Mouse (Mus musculus) E14TG2a.4 (cell line): ENCODE measurements around the gene Nfkbib.

Experiments
- CTCF ChIP-seq: conservative IDR thresholded peaks from 2 replicates; pipeline ENCODE4 v1.5.1; 2014; ENCODE audit warnings: low read length
- NANOG ChIP-seq: IDR thresholded peaks from 2 replicates; pipeline ENCODE4 v1.6.1; 2014; ENCODE audit warnings: borderline replicate concordance, low read length, mixed read lengths
- POU5F1 ChIP-seq: IDR thresholded peaks from 2 replicates; pipeline ENCODE4 v1.6.1; 2014; ENCODE audit warnings: low read length, borderline replicate concordance

DNA sequence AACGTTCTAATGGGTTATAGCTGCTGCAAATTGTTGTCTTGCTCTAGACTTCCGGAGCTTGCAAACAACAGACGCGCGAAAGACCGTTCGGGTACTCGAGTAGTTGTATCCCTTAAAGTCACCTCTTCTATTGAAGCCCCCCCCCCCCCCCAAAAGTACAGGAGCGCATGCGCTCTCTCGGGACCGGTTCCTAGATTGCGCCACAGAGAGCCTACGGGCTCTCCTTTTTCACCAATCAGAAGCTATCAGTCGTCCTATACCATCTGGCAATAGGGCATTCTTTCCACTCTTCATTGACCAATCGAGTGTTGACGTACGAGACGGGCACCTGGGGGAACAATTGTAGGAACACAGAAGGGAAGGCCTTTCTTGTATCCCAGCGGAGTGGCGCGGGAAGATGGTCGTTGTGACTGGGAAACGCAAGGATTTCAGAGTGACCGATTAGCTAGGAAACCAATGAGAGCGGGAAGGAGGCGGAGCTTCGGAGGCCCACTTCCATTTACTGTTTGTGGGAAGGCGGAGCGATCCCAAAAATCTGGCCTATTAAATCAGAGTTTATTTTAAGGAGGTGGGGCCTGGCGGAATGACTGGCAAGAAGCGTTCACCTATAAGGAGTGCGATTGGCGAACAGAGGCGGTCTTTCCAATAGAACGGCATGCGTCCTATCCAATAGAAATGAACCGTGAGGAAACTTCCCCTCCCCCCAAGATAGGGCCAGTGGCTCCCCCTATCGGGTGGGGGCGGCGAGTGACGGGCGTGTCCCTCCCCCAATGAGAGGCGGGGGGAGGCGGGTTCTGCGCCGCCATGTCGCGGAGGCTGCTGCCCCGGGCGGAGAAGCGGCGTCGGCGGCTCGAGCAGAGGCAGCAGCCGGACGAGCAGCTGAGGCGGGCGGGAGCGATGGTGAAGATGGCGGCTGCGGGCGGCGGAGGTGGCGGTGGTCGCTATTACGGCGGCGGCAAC is 43.1 kb upstream of the Nfkbib start:
- TF ChIP-seq POU5F1 (no peak), NANOG (no peak), CTCF (no peak)
